Mouse (Mus musculus): ENCODE results near the gene Ephx4.

GRCm38 (mm10) chr5:107412285-107412684, 9.7 kb downstream of the Ephx4 start:
- TF ChIP-seq TAL1 (IDR thresholded peaks at IDR 0.05; ENCODE audit: low read length): no peak
- no peak for TF ChIP-seq GATA1 (IDR thresholded peaks at IDR 0.05; ENCODE audit: low read length)
